In the genomic region with DNA sequence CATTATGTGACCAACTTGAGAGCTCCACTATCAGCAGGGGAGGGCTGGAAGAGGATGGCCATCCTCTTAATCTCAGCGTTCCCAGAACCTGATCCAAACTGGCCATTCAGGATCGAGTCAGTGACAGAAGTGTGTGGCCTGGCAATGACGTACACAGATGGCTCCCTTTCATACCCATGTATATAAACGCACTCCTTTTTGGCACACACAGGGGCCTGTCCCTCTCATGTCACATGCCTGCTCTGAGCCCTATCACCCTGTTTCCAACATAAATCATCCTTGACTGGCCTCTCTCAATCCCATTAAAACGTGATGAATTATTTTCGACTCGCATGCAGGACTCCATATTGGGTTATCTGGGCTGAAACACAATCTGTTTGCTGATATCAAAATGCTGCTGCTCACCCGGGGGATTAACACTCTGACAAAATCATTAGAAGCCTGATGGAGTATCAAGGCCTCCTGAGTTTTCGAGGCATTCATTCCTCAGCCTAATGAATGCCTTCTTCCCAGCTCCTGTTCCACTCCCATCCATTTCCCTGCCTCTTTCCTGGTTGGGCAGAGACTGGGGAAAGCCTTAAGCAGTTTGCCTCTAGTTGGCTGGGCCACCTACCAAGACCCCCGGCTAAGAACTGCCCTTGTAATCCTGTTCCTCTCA, we compare ENCODE assay signal across 21 mouse cellular contexts.
DNase-seq lines count a peak whose midpoint lies in the region; ATAC-seq and TF ChIP-seq lines count a peak whose summit lies in the region.
"Had no signal": no experiment of that assay in that cellular context is flagged by ENCODE, and none has a peak within 500 bp of the region (broad histone marks: within the 10 kb centered on the region; RNA-seq: fewer than 3 reads in every experiment).

No protein-coding gene starts in this region.

- DNase-seq in forebrain, postnatal 0 days = no peak
- DNase-seq in layer of hippocampus, adult 2 months (ENCODE audit: low spot score in 2 of 2) = no peak
- DNase-seq in layer of hippocampus, postnatal 10 days (ENCODE audit: low spot score in 2 of 2) = no peak
- peak; percentile 59 for DNase-seq in brain, embryonic 14.5 days (ENCODE audit: low read depth)
- peak; percentile 49 for DNase-seq in hindbrain, embryonic 14.5 days (ENCODE audit: low spot score)
- DNase-seq in right cerebral cortex, adult 18-20 months = no peak
- DNase-seq in thymus, postnatal 14 days = no peak
- DNase-seq: adrenal gland, postnatal 10 days; B cell, adult 2 months; cerebellum, adult 11-12 months; cerebellum, adult 9-10 months; cerebellum, postnatal 25 days; gastrocnemius, postnatal 14 days; heart, adult 2 months had no signal

- no peak for TF ChIP-seq CTCF in forebrain, postnatal 0 days (IDR thresholded peaks at IDR 0.05; ENCODE audit: low read depth)
- no peak for TF ChIP-seq CTCF in layer of hippocampus, adult 2 months (conservative IDR thresholded peaks at IDR 0.05)
- no peak for TF ChIP-seq CTCF in brain, embryonic 14.5 days (IDR thresholded peaks at IDR 0.05; ENCODE audit: borderline replicate concordance, extremely low read depth, insufficient read depth, insufficient read length)

- TF ChIP-seq POLR2A in brain, embryonic 14.5 days (IDR thresholded peaks at IDR 0.05; ENCODE audit: borderline replicate concordance, extremely low read depth, insufficient read depth, insufficient read length, poor library complexity, severe bottlenecking) = no peak

- no peak overlapping the region for H3K27ac ChIP-seq in forebrain, embryonic 13.5 days
- H3K27ac ChIP-seq in forebrain, postnatal 0 days (ENCODE audit: low read depth, low read length) = no peak overlapping the region
- H3K27ac ChIP-seq in layer of hippocampus, adult 2 months = 0 out of 2 replicates have a peak overlapping the region, but pooled peaks have one; percentile 2
- H3K27ac ChIP-seq in hindbrain, embryonic 14.5 days = peak overlapping the region; percentile 70
- H3K27ac ChIP-seq: embryonic facial prominence, embryonic 13.5 days; forebrain, embryonic 15.5 days; heart, adult 2 months; intestine, embryonic 15.5 days had no signal

- ATAC-seq in forebrain, embryonic 13.5 days = 0 out of 2 replicates have a peak, but pooled peaks have one; percentile 36
- no peak for ATAC-seq in forebrain, postnatal 0 days
- peak; percentile 21; the same call in 1 of the 2 replicates for ATAC-seq in hindbrain, embryonic 14.5 days (ENCODE audit: low FRiP score)
- ATAC-seq: CD4-positive, CD25-positive, alpha-beta regulatory T cell, adult 4 months; forebrain, embryonic 15.5 days; intestine, embryonic 15.5 days had no signal

- H3K4me1 ChIP-seq in forebrain, embryonic 13.5 days = peaks cover 11% of the 10 kb centered on the region
- no peaks in the 10 kb centered on the region for H3K4me1 ChIP-seq in forebrain, postnatal 0 days (ENCODE audit: insufficient read depth)
- peaks cover 11% of the 10 kb centered on the region; the same call in 1 of the 2 replicates for H3K4me1 ChIP-seq in hindbrain, embryonic 14.5 days (replicated peaks; ENCODE audit: control insufficient read depth, insufficient read depth, low read length)
- H3K4me1 ChIP-seq: intestine, embryonic 15.5 days had no signal

- no peak overlapping the region for H3K4me2 ChIP-seq in forebrain, embryonic 13.5 days
- H3K4me2 ChIP-seq in forebrain, postnatal 0 days (ENCODE audit: low read depth) = no peak overlapping the region
- no peak overlapping the region for H3K4me2 ChIP-seq in hindbrain, embryonic 14.5 days (replicated peaks)
- H3K4me2 ChIP-seq: embryonic facial prominence, embryonic 13.5 days; forebrain, embryonic 15.5 days; heart, embryonic 11.5 days; intestine, embryonic 15.5 days had no signal

- H3K9ac ChIP-seq in forebrain, embryonic 13.5 days = no peak overlapping the region
- H3K9ac ChIP-seq in forebrain, postnatal 0 days = no peak overlapping the region
- no peak overlapping the region for H3K9ac ChIP-seq in hindbrain, embryonic 14.5 days
- H3K9ac ChIP-seq: embryonic facial prominence, embryonic 13.5 days; forebrain, embryonic 15.5 days; intestine, embryonic 15.5 days had no signal

- H3K36me3 ChIP-seq in forebrain, embryonic 13.5 days (ENCODE audit: poor library complexity, severe bottlenecking) = no peaks in the 10 kb centered on the region
- no peaks in the 10 kb centered on the region for H3K36me3 ChIP-seq in forebrain, postnatal 0 days (ENCODE audit: insufficient read depth)
- H3K36me3 ChIP-seq in hindbrain, embryonic 14.5 days (replicated peaks; ENCODE audit: control insufficient read depth, insufficient read depth) = no peaks in the 10 kb centered on the region
- H3K36me3 ChIP-seq: embryonic facial prominence, embryonic 13.5 days; forebrain, embryonic 15.5 days; G1E; intestine, embryonic 15.5 days had no signal

- H3K4me3 ChIP-seq in forebrain, embryonic 13.5 days = no peak overlapping the region
- H3K4me3 ChIP-seq in forebrain, postnatal 0 days (ENCODE audit: low read depth, low read length) = no peak overlapping the region
- no peak overlapping the region for H3K4me3 ChIP-seq in layer of hippocampus, adult 2 months
- no peak overlapping the region for H3K4me3 ChIP-seq in hindbrain, embryonic 14.5 days (replicated peaks; ENCODE audit: low read length)
- H3K4me3 ChIP-seq: embryonic facial prominence, embryonic 13.5 days; forebrain, embryonic 15.5 days; heart, adult 2 months; intestine, embryonic 15.5 days had no signal

- 66% methylated on average over 10 of the region's 10 CpGs for WGBS in forebrain, embryonic 13.5 days
- 47% methylated on average over 10 of the region's 10 CpGs for WGBS in forebrain, postnatal 0 days
- 46% methylated on average over 10 of the region's 10 CpGs for WGBS in hindbrain, embryonic 14.5 days

- H3K27me3 ChIP-seq in forebrain, embryonic 13.5 days = peaks cover 19% of the 10 kb centered on the region
- H3K27me3 ChIP-seq in forebrain, postnatal 0 days (ENCODE audit: insufficient read depth, low read length) = no peaks in the 10 kb centered on the region
- H3K27me3 ChIP-seq in hindbrain, embryonic 14.5 days (ENCODE audit: control insufficient read depth, insufficient read depth, low read length) = no peaks in the 10 kb centered on the region
- H3K27me3 ChIP-seq: embryonic facial prominence, embryonic 13.5 days; intestine, embryonic 15.5 days had no signal

- no peaks in the 10 kb centered on the region for H3K9me3 ChIP-seq in forebrain, embryonic 13.5 days (replicated peaks)
- no peaks in the 10 kb centered on the region for H3K9me3 ChIP-seq in forebrain, postnatal 0 days (ENCODE audit: low read length)
- no peaks in the 10 kb centered on the region for H3K9me3 ChIP-seq in hindbrain, embryonic 14.5 days (ENCODE audit: control insufficient read depth, low read length)
- H3K9me3 ChIP-seq: embryonic facial prominence, embryonic 13.5 days; forebrain, embryonic 15.5 days; intestine, embryonic 15.5 days had no signal

Comparison
In these comparisons a context has a peak if more than half of its experiments do, and no peak if none do; other contexts are left out.
1. H3K27ac ChIP-seq: peak in layer of hippocampus, adult 2 months (single experiment) and hindbrain, embryonic 14.5 days (single experiment); none in forebrain, embryonic 13.5 days (single experiment) and forebrain, postnatal 0 days (single experiment).
2. DNase-seq: peak in brain, embryonic 14.5 days (single experiment) and hindbrain, embryonic 14.5 days (single experiment); none in forebrain, postnatal 0 days (single experiment), layer of hippocampus, adult 2 months (0 of 2), layer of hippocampus, postnatal 10 days (0 of 2), right cerebral cortex, adult 18-20 months (single experiment) and thymus, postnatal 14 days (single experiment).